Mouse (Mus musculus) urinary bladder, postnatal 25 days (tissue): ENCODE measurements around the gene Farsb.

Source experiments
- DNase-seq: peaks from one replicate; pipeline ENCODE4 v3.0.0; 2022; ENCODE audit warnings: low spot score

Gene Farsb

DNA sequence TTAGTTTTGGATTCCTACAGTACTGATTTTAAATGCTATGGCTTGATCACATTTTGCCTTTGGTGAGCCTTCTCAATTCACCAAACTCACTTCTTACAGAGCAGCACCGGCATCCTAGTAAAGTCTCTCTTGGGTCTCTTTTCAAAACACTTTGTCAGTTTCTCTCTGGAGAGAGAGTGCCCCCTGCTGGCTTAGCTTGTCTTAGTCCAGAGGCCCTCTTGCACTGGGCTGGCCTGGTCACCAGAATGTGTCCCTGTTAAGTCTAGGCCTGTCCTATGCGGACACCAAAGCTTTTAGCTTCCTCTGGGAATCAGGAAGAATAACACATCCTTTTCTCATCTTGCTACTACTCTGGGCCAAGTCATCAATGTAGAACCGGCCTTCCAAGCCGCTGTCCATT is 69.1 kb downstream of the Farsb start:
- peak; percentile 73 for DNase-seq

DNA sequence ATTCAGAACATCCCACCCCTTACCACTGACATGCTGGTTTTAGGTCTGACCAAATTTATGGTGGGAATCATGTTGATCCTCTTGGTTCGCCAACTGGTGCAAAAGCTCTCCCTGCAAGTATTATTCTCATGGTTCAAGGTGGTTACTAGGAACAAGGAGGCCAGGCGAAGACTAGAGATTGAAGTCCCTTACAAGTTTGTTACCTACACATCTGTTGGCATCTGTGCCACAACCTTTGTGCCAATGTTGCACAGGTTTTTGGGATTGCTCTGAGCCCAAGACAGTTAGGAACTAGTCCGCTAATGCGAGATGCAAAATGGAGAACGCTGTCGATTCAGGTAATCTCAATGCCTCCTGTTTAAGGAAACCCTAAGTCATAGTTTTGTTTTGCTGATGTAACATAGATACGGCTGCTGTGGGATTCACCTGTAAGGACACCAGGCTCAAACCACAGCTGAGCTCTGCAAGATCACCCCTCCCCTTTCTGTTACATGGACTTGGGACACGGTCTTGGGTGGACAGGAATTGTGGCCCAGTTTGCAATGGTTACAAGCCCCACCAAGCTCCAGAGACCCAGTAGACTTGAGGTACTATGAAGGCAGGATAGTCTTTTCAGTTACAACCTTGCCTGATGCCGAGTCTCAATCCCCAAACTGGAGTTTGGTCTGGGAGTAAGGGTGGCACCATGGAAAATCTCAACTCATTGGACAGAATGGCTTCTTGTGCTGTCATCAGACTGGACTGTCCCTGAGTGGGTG is 71.4 kb downstream of the Farsb start:
- no peak for DNase-seq

DNA sequence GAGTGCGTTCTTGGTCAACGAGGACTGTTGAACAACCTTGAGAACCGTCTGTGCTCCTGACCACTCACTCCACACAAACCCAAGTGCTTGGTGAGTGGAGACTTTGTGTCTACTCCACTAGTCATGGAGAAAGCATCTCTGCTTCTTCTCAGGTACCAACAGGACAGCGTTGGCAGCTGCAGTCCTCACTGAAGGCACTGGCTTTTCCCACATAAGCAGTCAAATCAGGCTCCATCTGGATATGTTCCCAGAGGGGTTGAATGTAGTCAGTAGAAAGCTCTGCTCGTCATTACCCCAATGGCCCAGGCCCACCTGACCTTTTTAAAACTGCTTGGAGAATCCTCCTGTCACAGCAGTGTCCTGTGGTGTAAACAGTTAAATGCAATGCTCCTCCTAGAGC is 74.3 kb downstream of the Farsb start:
- DNase-seq = no peak

DNA sequence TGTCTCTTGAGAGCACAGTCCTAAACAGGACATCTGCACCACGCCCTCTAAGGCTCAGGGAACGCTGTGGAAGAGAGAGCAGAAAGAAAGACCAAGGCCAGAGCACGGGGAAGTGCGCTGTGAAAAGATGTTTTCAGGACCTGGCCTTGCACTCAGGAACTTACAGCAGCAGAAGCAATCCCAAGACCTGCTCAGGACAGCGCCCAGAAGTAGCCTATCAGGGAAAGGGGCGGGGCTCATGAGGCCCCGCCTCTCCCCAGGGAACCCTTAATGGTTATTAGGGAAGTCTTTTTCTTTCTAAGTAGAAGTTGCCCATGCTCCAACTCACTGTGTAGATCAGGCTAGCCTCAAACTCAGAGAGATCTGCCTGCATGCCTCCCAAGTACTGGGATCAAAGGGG is 76.0 kb downstream of the Farsb start:
- DNase-seq = no peak

DNA sequence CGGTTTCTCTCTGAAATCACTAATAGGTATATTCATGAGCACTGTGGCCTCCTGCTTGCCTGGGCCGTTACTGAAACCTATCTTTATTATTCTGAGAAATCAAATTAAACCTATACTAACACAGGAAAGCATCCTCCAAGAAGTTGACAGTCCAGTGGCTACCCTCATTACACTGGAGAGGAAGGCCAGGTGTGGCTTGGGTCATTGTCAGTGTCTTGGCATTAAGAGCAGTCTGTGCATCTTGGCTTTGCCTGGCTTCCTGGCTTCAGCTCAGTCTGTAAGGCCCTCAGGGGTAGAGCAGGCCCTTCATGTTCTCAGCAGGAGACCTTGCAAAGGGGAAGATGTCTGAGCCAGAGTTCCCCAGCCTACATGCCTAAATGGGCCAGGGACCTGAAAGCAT is 79.3 kb downstream of the Farsb start:
- no peak for DNase-seq

DNA sequence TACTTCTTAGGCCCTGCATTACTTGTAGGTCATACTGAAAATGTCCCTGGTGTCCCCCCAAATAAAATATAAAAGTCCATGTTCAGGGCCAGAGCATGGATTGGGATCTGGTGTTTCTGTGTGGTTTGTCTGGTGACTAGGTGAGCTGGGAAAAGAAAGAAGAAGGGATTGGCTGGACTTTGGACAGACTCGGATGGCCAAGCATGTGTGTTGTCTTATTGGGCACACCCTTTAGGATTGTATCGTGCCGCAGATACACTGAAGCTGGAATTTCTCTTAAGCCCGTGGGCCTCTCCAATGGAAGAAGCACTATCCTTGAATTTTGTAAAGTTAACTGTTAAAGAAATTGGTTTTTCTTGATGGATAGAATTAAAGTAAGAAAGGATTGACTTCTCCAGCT is 87.3 kb downstream of the Farsb start:
- no peak for DNase-seq

DNA sequence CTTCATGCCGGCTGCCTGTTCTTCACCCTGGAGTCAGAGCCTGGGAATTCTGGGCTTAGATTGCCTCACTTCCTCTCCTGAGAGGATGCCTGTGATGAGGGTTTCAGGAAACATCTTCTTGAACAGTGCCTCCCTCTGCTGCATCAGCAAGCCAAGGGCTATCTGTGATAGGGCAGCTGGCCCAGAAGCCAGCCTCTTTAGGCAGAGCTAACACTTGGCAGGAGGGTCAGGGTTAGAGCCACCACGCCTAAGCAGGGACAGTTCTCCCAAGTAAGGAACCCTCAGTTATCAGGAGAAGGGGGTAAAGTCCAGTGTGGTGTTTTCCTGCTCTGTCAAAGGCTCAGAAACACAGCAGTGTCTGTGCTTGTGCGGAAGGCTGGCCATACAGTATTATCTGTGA is 88.9 kb downstream of the Farsb start:
- DNase-seq = no peak

DNA sequence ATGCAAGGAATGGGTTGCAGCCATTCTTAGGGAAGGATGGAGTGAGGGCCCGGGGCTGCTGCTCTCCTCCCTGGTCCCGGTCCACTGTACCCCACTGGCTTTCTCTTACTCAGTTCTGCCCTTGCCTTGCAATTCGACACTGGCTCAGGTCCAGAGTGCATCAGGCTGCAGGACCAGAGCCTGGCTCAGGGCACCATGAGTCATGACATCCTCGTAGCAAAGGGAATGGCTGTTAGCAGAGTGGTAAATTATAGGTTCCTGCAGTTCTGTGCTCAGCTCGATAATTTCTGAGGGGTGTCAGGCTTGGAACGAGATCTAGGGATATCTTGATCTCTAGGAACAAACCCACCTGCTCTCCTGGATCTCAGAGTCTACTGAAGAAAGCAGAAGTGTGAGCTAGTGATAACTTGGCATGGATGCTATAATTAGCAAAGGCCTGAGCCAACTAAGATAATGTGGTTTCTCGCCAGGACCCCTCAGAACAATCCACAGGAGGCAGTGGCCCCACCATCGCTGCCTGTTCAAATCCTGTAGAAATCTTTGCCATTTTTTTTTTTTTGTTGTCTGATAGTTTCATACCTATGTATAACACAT is 92.3 kb downstream of the Farsb start:
- no peak for DNase-seq

DNA sequence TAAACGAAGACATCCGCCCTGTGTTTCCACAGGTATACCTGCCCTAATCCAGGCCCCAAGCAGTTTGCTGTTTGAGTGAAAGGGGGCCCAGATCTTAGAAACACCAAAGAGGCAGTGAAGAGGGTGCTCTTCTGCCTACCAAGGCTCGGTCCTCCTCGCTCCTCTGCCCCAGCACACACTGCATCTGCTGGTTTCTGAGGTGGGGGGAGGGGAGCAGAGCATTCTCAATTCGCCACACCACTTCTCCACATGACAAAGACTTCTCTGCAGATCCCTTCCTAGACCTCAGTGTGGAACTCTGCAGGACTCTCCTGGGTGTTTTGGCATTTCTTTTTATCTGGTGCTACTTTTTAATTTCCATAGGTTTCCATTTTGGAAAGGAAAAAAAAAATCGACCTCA is 93.0 kb downstream of the Farsb start:
- DNase-seq = no peak

DNA sequence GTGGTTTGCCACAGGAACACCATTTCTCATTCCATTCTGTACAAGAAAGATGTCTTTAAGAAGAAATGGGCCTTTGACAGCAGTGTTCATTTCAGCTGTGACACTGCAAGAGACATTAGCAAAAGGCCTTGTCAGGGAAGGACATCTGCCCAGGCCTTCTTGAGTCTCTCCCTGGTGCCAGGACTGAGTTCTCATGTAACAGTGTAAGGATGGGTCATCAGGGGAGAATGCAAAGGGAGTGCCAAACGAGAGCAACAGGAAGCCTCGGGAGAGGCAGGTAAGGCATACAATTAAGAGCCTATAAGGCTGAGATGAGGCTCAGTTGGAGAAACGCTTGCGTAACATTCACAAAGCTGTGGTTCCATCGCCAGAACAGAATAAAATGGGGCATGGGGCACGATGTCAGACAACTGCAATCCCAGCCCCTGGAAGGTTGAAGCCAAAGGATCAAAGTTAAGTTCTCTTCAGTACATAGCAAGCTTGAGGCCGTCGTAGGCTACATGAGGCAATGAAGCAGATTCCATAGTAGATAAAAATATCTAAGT is 93.4 kb downstream of the Farsb start:
- no peak for DNase-seq

DNA sequence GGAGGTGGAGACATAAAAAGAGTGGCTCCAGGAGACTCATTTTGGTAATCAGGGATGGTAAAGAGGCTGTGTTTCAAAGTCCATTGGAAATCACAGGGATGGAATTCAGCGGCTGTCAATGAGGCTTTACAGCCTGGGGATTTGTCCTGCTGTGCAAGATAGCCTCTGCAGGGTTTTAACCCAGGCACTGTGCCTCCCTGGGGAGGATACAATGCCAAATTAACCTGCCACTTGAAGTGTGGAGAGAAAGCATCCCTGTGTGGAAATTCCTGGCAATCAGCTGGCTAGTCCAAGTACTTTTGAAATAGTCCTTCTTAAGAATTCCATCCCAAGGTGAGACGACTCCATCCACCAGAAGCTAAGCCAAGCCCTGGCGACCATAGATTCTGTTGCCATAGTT is 99.8 kb downstream of the Farsb start:
- no peak for DNase-seq

DNA sequence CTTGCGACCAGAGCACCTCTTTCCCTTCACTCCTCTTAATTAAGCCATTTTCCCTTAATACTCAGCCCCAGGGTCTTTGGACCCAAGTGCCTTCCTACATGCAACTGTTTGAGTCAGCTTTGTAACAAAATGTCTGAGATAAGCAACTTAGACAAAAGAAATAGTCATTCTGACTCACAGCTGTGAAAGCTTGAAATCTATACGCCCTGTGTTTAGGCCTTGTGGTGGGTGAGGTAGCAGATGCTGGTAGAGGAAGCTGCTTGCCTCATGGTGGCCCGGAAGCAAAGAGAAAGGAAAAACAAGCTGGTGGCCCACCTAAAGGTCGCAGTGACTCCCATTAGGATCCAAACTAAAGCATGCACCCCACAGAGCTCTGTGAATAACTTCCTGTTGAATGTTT is 100.8 kb downstream of the Farsb start:
- no peak for DNase-seq

DNA sequence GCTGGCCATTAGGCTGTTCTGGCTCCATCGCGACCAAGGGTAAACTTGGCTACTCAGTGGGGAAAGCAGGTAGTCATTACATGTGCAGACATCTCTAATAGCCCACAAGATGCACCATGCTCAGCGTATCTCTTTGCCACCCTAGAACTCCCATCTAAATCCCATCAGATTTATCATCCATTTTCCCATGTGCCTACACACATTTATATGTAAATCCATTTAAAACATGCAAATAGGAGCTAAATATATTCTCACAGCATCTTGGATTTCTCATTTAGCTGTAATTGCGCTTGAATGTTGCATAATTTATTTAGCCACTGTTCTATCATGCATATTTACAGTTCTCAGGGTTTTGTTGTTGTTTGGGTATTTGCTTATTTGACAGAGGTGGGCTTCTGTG is 107.7 kb downstream of the Farsb start:
- DNase-seq = no peak

DNA sequence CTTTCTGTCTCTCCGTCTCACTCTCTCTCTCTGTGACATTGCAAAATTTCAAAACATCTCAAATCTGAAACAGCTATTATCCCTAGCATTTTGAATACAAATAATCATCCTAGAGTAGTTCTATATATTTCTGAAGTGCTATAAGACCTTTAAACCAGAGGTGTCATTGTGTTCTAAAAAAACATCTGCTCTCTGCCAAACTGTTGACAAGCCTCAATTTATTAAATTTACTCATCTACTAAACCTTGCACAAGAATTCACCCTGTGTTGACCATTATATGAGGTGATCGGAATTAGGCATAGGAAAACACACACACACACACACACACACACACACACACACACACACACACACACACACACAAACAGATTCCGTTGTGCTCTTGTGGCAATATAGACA is 113.6 kb downstream of the Farsb start:
- DNase-seq = no peak

DNA sequence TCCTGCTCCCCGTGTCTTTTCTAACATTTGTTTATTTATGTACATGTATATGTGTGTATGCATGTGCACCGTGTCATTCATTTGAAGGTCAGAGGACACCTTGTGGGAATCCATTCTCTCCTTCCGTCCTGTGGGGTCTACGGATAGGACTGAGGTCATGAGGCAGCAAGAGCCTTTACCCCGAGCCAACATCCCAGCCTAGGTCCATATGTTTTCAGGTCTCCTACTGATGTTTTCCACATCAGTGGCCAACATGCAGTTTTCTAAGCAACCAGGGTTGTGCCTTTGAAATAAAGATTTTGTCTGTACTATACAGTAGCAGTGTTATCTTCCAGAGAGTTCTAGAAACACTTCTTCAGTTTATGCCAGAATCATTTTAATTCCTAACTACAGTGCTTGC is 114.9 kb downstream of the Farsb start:
- no peak for DNase-seq

DNA sequence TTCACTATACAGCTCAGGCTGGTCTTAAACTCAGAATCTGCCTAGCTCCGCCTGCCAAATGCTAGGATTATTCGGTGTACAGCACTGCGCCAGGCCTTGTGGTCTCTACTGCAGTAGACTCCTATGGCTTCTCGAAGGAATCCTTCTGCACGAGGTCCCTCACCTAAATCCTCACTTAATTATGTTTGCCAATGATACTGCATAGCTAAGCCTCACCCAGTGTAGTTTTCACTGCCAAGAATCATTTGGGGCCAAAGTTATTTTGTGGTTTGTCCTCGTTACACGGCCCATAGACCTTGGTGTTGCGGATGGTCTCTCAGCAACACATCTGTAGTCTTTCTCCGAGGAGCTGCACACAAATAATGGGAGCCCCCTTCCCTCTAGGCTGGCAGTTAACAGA is 116.4 kb downstream of the Farsb start:
- DNase-seq = no peak

DNA sequence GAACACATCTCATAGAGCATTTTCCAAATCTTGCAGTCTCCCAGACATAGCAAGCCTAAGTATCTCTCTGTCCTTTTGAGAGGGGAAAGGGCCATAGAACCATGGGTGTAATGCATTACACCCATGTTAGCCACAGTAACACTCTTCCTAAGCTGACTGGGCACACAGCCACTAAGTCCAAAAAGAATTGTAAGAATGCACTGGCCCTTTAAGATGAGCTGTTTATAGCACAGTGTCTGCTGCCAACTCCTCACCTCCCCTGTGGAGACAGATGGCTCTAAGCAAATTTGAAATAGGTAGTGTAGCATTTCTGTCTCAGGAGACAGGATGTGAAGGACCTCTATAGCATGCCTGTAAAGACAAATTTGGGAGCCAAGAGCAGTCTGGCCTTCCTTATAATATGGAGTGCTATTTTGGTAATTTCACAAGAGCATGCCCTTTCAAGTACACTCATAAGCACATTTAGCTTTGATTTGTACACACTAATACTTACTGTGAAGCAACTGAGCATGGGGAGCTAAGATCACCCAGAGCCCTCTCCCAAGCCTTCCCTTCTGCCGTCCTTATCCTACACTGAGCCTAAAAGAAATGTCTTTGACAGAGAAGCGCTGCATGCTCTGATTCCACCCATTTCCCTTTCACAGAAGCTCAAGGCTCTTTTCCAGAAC is 117.0 kb downstream of the Farsb start:
- DNase-seq = no peak

DNA sequence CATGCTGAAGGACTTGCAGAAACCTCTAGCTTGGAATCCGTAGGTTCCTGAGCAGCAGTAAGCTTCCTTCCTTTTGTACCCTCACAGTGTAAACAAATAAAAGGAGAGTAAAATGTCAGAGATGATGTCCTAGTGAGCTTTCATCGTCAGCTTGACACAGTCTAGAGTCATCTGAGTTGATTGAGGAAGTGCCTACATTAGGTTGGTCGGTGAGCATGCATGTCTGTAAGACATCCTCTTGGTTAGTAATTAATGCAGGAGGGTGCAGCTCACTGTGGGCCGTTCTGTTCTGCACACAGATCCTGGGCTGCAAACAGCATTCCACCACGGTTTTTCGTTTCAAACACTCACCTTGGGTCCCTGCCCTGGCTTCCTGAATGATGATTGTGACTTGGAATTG is 118.6 kb downstream of the Farsb start:
- no peak for DNase-seq
